Mouse (Mus musculus): ENCODE results near the gene Gpr89.

DNA sequence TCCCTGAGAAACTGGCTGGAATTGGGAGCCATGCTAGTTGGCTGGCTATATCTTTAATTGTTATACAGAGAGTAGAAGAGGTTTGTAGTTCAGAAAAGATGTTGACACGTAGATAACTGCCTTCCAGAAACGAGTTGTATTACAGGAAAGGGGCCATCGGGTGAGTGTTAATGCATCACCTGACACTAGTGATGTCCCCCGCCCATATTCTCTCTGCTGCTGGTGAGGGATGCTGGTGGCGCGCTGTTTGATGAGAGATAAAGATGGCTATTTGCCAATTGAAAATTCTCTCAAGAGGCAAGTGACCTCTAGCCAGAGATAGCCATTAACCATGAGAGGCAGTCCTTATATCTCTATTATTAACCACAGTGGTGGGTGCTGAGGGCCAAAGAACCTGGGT lies 52.6 kb downstream of the Gpr89 start:
- TF ChIP-seq CTCF (IDR thresholded peaks at IDR 0.05; ENCODE audit: low read depth, low read length) (no peak), POLR2A (IDR thresholded peaks at IDR 0.05; ENCODE audit: extremely low read depth, insufficient read depth, low read length) (no peak)
